Mouse (Mus musculus) neural tube, embryonic 12.5 days (tissue): ENCODE data around the gene Magel2. TPM values are rescaled to one million over a fixed set of nuclear protein-coding genes. Genes with fewer than 3 reads are reported as not detected.

Experiments
- ATAC-seq: fragments of 200-750 bp; cut with Nextera tagmentation; 2 replicates; pipeline ENCODE4 v1.8.0; 2017; ENCODE audit warnings: low read depth, mild to moderate bottlenecking, moderate TSS enrichment, moderate library complexity; ENCODE audit not compliant: low FRiP score
- H3K27ac ChIP-seq: fragments of 300-500 bp; sonication (generic); 2 replicates; pipeline ENCODE4 v1.5.1; 2016
- H3K27me3 ChIP-seq: fragments of 300-500 bp; sonication (generic); replicated peaks from 2 replicates; pipeline ENCODE4 v1.6.1; 2016; ENCODE audit warnings: mild to moderate bottlenecking
- H3K36me3 ChIP-seq: fragments of 300-500 bp; sonication (generic); 2 replicates; pipeline ENCODE4 v1.6.1; 2016; ENCODE audit warnings: mild to moderate bottlenecking
- H3K4me1 ChIP-seq: fragments of 300-500 bp; sonication (generic); 2 replicates; pipeline ENCODE4 v1.6.1; 2016
- H3K4me2 ChIP-seq: fragments of 300-500 bp; sonication (generic); replicated peaks from 2 replicates; pipeline ENCODE4 v1.6.1; 2016; ENCODE audit warnings: mild to moderate bottlenecking
- H3K4me3 ChIP-seq: fragments of 300-500 bp; sonication (generic); 2 replicates; pipeline ENCODE4 v1.5.1; 2016
- H3K9ac ChIP-seq: fragments of 300-500 bp; sonication (generic); 2 replicates; pipeline ENCODE4 v1.6.1; 2016; ENCODE audit warnings: mild to moderate bottlenecking
- H3K9me3 ChIP-seq: fragments of 300-500 bp; sonication (generic); 2 replicates; pipeline ENCODE4 v1.6.1; 2016; ENCODE audit warnings: mild to moderate bottlenecking
- WGBS: fragments of 180-500 bp; shearing (Covaris S2); methylation state at CpG from one replicate; pipeline ENCODE4 v1.1.7; 2016; 5-methylcytosine and 5-hydroxymethylcytosine counted together
- polyA plus RNA-seq: library from polyadenylated mRNA; unstranded; fragments of >200 nt; fragmentation: Nextera tagmentation; extraction: Ambion mirVana; gene quantifications from 2 replicates; pipeline ENCODE4 v1.2.1, GENCODE M21; 2016

Magel2 gene
- polyA plus RNA-seq: 7.2 and 8.2 TPM in 2 replicates

DNA sequence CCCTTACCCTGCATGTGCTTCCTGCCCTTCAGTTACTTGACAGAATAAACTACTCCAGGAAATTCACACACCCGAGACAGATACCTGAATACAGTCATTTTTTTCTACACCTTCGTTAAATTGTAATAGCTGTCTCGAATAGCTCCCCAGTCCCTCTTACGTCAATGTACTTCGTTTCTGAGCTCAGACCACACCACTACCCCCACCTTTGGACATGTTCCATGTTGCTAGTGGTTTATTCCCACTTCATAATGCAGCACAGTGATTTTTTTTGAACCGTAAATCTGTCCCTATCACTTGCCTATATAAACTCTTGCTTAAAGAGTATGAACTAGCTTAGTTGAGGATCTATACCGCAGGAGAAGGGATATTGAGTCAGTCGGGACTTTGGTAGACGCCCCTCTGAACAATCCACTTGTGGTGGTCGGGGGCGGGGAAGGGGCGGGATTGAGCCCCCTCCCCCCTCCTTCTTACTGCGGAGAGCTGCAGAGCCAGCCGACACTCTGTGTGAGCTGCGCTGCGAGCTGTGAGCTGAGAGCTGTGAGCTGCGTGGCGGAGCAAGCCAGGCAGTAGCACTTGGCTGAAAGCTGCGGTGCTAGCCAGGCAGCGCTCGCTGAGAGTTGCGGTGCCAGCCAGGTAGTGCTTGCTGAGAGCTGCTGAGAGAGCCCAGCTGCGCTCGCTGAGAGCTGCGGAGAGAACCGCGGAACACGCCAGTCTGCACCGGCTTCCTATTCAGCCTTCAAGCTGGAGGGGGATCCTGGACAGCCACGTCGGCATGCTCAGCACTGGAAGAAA lies at the start of gene Magel2:
Magel2 (plus strand) TSS at position 501 of the 795 bp plus-strand sequence.
- peak; percentile 94 for ATAC-seq
- Histone ChIP-seq H3K4me1 (peaks cover 13% of the 10 kb centered on the region; the same call in 1 of the 2 replicates), H3K27ac (no peak within 1 kb of the TSS), H3K4me3 (peak within 1 kb of the TSS; percentile 49), H3K9me3 (peaks cover 33% of the 10 kb centered on the region), H3K27me3 (no peaks in the 10 kb centered on the region), H3K4me2 (peak within 1 kb of the TSS; percentile 67), H3K36me3 (no peaks in the 10 kb centered on the region), H3K9ac (peak within 1 kb of the TSS; percentile 71)
- 23% methylated on average over 31 of the region's 31 CpGs for WGBS

DNA sequence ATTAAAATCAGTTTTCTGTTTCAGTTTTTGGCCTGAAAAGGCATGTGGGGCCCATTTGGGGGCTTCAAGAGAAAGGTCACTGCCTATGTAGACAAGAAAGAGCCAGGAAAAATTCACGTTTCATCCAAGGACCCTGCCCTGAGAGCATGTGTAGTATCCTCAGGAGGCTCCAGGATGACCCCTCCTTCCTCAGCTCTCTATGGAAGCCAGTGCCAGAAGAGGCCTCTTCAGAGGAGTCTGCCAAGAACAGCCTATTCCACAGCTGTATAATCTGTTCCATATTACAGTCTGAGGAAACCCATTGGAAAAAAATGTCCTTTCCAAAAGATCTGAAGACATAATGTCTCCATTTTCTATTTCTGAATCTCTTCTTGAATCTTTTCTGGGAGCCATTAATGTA lies 31.4 kb upstream of the Magel2 start:
- Histone ChIP-seq H3K27ac (no peak overlapping the region), H3K9me3 (peaks cover 7% of the 10 kb centered on the region), H3K4me2 (no peak overlapping the region), H3K4me3 (no peak overlapping the region), H3K36me3 (no peaks in the 10 kb centered on the region), H3K4me1 (0 out of 2 replicates have a peak, but pooled peaks cover 7% of the 10 kb centered on the region), H3K27me3 (no peaks in the 10 kb centered on the region), H3K9ac (no peak overlapping the region)
- 33% methylated on average over 1 of the region's 1 CpGs for WGBS
- ATAC-seq: no peak

DNA sequence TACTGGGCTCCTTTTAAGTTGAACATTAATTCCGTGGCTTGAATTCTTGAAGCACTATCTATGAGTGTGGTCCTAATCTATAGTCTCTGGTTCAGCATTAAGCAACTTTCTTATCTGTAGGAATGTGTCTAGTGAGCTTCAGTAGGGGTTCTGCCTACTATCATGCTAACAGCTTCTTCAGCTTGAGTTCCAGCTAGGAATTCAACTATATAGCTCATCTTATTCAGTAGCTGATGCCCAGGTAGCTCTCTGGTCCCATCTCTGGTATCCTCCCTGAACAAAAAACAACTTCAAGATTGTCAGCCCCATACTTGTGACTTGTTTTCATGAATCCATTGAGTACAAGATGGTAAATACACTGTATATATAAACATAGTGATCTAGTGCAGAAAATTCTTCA lies 30.5 kb upstream of the Magel2 start, which contains the start of gene Ndn:
Ndn (plus strand) TSS at position 301 of the 400 bp plus-strand sequence.
- peaks cover 7% of the 10 kb centered on the region for H3K9me3 ChIP-seq
- H3K36me3 ChIP-seq: no peaks in the 10 kb centered on the region
- no peaks in the 10 kb centered on the region for H3K27me3 ChIP-seq
- H3K4me3 ChIP-seq: no peak within 1 kb of the TSS
- H3K27ac ChIP-seq: no peak within 1 kb of the TSS
- 0 out of 2 replicates have a peak, but pooled peaks cover 7% of the 10 kb centered on the region for H3K4me1 ChIP-seq
- no peak for ATAC-seq
- no peak within 1 kb of the TSS for H3K9ac ChIP-seq
- 64% methylated on average over 1 of the region's 1 CpGs for WGBS
- H3K4me2 ChIP-seq: no peak within 1 kb of the TSS

DNA sequence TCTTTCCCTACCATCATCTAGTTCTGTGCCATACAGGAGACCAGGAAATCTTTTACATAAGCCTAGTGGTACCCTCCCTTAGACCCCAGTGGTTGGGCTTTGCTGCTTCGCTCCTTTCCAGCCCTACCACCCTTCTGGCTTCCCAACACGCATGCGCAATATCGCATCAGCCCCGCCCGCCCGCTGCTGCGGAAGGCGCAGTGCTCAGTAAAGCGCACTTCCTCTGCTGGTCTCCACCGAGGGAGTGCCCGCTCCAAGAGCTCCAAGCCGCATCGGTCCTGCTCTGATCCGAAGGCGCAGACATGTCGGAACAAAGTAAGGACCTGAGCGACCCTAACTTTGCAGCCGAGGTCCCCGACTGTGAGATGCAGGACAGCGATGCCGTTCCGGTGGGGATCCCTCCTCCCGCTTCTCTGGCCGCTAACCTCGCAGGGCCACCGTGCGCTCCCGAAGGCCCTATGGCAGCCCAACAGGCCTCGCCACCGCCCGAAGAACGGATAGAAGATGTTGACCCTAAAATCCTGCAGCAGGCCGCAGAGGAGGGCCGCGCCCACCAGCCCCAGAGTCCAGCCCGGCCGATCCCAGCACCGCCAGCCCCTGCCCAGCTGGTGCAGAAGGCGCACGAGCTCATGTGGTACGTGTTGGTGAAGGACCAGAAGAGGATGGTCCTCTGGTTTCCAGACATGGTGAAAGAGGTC lies 28.6 kb upstream of the Magel2 start:
- H3K27me3 ChIP-seq: no peaks in the 10 kb centered on the region
- peak overlapping the region; percentile 70 for H3K4me2 ChIP-seq
- H3K27ac ChIP-seq: peak overlapping the region; percentile 33; the same call in 1 of the 2 replicates
- H3K9me3 ChIP-seq: peaks cover 7% of the 10 kb centered on the region
- H3K36me3 ChIP-seq: no peaks in the 10 kb centered on the region
- H3K4me3 ChIP-seq: peak overlapping the region; percentile 52
- H3K9ac ChIP-seq: peak overlapping the region; percentile 71
- peak; percentile 95 for ATAC-seq
- 0 out of 2 replicates have a peak, but pooled peaks cover 7% of the 10 kb centered on the region for H3K4me1 ChIP-seq
- 13% methylated on average over 42 of the region's 42 CpGs for WGBS

DNA sequence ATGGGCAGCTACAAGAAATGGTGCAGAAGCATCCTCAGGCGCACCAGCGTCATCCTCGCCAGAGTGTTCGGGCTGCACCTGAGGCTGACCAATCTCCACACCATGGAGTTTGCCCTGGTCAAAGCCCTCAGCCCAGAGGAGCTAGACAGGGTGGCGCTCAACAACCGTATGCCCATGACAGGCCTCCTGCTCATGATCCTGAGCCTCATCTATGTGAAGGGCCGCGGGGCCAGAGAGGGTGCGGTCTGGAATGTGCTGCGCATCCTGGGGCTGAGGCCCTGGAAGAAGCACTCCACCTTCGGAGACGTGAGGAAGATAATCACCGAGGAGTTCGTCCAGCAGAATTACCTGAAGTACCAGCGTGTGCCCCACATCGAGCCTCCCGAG lies 28.0 kb upstream of the Magel2 start:
- Histone ChIP-seq H3K27me3 (no peaks in the 10 kb centered on the region), H3K9me3 (peaks cover 7% of the 10 kb centered on the region), H3K9ac (peak overlapping the region; percentile 71), H3K36me3 (no peaks in the 10 kb centered on the region), H3K4me1 (0 out of 2 replicates have a peak, but pooled peaks cover 7% of the 10 kb centered on the region), H3K4me2 (peak overlapping the region; percentile 70), H3K4me3 (peak overlapping the region; percentile 52), H3K27ac (no peak overlapping the region)
- peak; percentile 65 for ATAC-seq
- 36% methylated on average over 17 of the region's 17 CpGs for WGBS

DNA sequence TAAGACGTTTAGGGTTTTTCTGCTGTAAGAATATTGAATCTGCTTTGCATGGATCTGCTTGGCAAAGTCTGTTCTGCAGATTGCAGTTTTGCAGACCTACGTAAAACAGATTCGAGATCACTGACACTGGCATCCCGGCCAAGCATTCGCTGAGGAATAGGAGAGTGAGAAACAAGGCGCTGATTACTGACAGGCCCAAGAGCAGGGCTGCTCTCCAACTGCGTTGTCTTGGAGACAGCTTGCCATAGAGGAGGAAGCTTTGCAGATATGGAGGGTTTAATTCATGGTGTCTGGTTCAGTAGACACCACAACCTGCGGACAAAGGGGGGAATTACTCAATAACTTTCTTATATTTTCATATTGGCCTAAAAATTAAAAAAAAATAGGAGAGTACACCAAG lies 25.5 kb upstream of the Magel2 start:
- WGBS: 50% methylated on average over 8 of the region's 8 CpGs
- Histone ChIP-seq H3K27ac (no peak overlapping the region), H3K9me3 (peaks cover 7% of the 10 kb centered on the region), H3K36me3 (no peaks in the 10 kb centered on the region), H3K4me2 (no peak overlapping the region), H3K9ac (no peak overlapping the region), H3K27me3 (no peaks in the 10 kb centered on the region), H3K4me1 (0 out of 2 replicates have a peak, but pooled peaks cover 7% of the 10 kb centered on the region), H3K4me3 (no peak overlapping the region)
- no peak for ATAC-seq

DNA sequence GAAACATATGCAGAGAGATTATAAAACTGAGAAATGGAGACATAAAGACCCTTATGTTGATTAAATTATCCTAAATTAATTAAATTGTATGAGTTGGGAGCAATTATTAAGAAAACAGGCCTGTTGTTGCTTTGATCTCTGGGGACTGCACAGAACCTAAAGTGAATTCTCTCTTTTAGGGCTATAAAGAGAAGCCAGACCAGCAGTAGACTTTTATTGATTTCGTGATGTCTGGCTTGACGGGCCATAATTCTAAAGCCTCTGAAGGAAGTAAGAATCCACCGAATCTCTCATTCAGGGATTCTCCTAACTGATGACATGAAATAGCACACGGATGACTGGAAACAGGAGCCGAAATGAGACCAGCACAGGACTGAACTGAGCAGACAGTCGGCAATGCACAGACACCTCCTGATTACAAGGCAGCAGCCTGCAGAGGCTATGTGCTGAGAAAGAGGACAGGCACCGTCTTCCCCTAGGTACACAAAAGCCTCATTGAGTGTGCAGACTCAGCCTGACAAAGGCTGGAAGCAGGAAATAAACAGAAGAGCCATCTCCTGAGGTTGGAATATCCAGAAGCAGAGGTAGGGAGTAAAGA lies 11.7 kb upstream of the Magel2 start:
- H3K9ac ChIP-seq: no peak overlapping the region
- ATAC-seq: peak; percentile 81
- H3K36me3 ChIP-seq: no peaks in the 10 kb centered on the region
- H3K4me1 ChIP-seq: no peaks in the 10 kb centered on the region
- H3K27me3 ChIP-seq: no peaks in the 10 kb centered on the region
- H3K4me3 ChIP-seq: 0 out of 2 replicates have a peak overlapping the region, but pooled peaks have one; percentile 0
- peaks cover 5% of the 10 kb centered on the region; the same call in 1 of the 2 replicates for H3K9me3 ChIP-seq
- 41% methylated on average over 7 of the region's 7 CpGs for WGBS
- H3K4me2 ChIP-seq: peak overlapping the region; percentile 12; the same call in 1 of the 2 replicates
- H3K27ac ChIP-seq: peak overlapping the region; percentile 37; the same call in 1 of the 2 replicates

DNA sequence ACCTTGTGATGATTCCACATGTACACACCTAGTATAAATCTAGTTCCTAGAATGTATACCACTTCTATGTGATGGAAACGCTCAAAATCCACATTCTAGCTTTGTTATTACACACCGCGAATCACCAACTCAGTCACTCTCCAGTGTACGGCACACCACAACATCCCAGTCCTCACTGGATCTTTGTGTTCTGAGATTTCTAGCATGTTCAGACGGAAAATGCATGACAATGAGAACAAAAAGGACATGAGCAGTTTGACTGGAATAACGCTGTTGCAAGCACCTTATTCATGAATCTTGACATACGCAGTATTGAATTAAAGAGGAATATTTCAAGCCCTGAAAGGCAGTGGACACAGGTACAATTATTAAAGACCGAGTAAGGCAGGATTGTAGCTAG lies 10.1 kb upstream of the Magel2 start:
- Histone ChIP-seq H3K4me2 (no peak overlapping the region), H3K27ac (peak overlapping the region; percentile 53; the same call in 1 of the 2 replicates), H3K9me3 (peaks cover 5% of the 10 kb centered on the region; the same call in 1 of the 2 replicates), H3K36me3 (no peaks in the 10 kb centered on the region), H3K27me3 (no peaks in the 10 kb centered on the region), H3K4me3 (peak overlapping the region; percentile 16), H3K9ac (no peak overlapping the region), H3K4me1 (no peaks in the 10 kb centered on the region)
- no peak for ATAC-seq
- WGBS: 62% methylated on average over 8 of the region's 8 CpGs

DNA sequence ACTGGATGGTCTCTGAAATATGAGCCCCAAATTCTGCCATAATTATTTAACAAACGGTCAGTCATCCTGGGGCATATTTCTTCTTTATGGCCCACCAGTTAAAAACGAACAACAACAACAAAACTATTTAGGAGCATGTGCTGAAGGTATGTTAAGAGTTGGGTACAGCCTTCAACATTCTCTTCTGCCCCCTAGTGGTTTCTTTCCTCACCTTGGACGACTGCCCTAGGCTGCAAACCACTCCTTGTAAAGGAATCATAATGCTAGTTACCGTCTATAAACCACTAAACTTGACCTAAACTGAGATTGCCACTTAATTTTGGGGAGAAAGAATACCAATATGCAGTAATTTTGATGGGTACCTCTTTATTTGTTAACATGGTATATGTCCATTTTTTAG lies 1.2 kb upstream of the Magel2 start:
- WGBS: 30% methylated on average over 4 of the region's 4 CpGs
- Histone ChIP-seq H3K4me2 (peak overlapping the region; percentile 67; the same call in 1 of the 2 replicates), H3K36me3 (no peaks in the 10 kb centered on the region), H3K27me3 (no peaks in the 10 kb centered on the region), H3K4me3 (no peak overlapping the region), H3K9me3 (peaks cover 33% of the 10 kb centered on the region), H3K27ac (no peak overlapping the region), H3K4me1 (peaks cover 13% of the 10 kb centered on the region; the same call in 1 of the 2 replicates), H3K9ac (no peak overlapping the region)
- ATAC-seq: no peak

DNA sequence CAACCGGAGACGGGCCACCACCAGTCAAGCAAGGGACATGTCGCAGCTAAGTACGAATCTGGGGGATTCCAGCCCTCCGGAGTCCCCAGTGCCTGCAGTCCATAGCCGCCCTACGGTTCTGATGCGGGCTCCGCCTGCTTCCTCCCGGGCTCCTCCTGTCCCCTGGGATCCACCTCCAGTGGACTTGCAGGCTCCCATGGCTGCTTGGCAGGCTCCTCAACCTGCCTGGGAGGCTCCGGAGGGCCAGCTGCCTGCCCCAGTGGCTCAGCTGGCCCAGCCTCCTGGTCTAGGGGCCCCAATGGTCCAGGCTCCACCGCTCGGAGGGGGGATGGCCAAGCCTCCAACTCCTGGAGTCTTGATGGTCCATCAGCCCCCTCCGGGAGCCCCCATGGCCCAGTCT lies 503 bp downstream of the Magel2 start:
- Histone ChIP-seq H3K4me3 (peak overlapping the region; percentile 49), H3K9me3 (peaks cover 33% of the 10 kb centered on the region), H3K36me3 (no peaks in the 10 kb centered on the region), H3K27me3 (no peaks in the 10 kb centered on the region), H3K27ac (no peak overlapping the region), H3K4me2 (peak overlapping the region; percentile 67), H3K4me1 (peaks cover 13% of the 10 kb centered on the region; the same call in 1 of the 2 replicates), H3K9ac (peak overlapping the region; percentile 71)
- peak; percentile 62 for ATAC-seq
- WGBS: 31% methylated on average over 14 of the region's 14 CpGs

DNA sequence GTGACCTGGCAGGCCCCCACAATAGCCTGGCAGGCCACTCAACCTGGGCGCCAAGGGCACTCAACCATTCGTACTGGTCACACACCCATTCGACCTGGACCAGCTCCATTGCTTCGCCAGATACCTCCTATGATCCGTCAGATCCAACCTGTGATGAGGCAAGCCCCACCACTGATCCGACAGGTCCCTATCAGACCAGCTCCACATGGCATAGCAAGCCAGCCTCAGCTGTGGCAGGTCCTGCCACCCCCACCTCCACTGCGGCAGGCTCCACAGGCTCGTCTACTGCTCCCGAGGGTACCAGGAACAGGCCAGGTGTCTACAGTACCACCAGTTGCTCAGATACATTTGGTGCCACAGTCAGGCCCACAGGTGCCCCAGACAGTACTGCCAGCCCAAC lies 1.7 kb downstream of the Magel2 start:
- WGBS: 87% methylated on average over 9 of the region's 9 CpGs
- ATAC-seq: no peak
- no peaks in the 10 kb centered on the region for H3K36me3 ChIP-seq
- no peaks in the 10 kb centered on the region for H3K27me3 ChIP-seq
- H3K4me2 ChIP-seq: peak overlapping the region; percentile 67
- H3K9me3 ChIP-seq: peaks cover 33% of the 10 kb centered on the region
- H3K4me3 ChIP-seq: no peak overlapping the region
- no peak overlapping the region; the same call in 1 of the 2 replicates for H3K9ac ChIP-seq
- peaks cover 13% of the 10 kb centered on the region; the same call in 1 of the 2 replicates for H3K4me1 ChIP-seq
- no peak overlapping the region for H3K27ac ChIP-seq
